Mouse (Mus musculus) embryonic facial prominence, embryonic 15.5 days (tissue): Measurements from ENCODE around the gene Map4k4. TPM values are rescaled to one million over a fixed set of nuclear protein-coding genes. Genes with fewer than 3 reads are reported as not detected.
A peak's percentile ranks its signal among the peaks of the same experiment; 100 is the strongest.

Source experiments
- ATAC-seq: fragments of 200-750 bp; cut with Nextera tagmentation; 2 replicates; pipeline ENCODE4 v1.8.0; 2017; ENCODE audit warnings: low read depth, moderate TSS enrichment; ENCODE audit not compliant: insufficient number of reproducible peaks, low FRiP score, low TSS enrichment
- H3K27ac ChIP-seq: fragments of 300-500 bp; sonication (generic); replicated peaks from 2 replicates; pipeline ENCODE4 v1.5.1; 2015; ENCODE audit warnings: mild to moderate bottlenecking, inconsistent platforms
- H3K27me3 ChIP-seq: fragments of 300-500 bp; sonication (generic); 2 replicates; pipeline ENCODE4 v1.6.1; 2015; ENCODE audit warnings: inconsistent platforms
- H3K36me3 ChIP-seq: fragments of 300-500 bp; sonication (generic); 2 replicates; pipeline ENCODE4 v1.6.1; 2015; ENCODE audit warnings: mild to moderate bottlenecking, inconsistent platforms
- H3K4me1 ChIP-seq: fragments of 300-500 bp; sonication (generic); 2 replicates; pipeline ENCODE4 v1.6.1; 2015; ENCODE audit warnings: inconsistent platforms
- H3K4me2 ChIP-seq: fragments of 300-500 bp; sonication (generic); replicated peaks from 2 replicates; pipeline ENCODE4 v1.6.1; 2015; ENCODE audit warnings: mild to moderate bottlenecking, inconsistent platforms
- H3K4me3 ChIP-seq: fragments of 300-500 bp; sonication (generic); replicated peaks from 2 replicates; pipeline ENCODE4 v1.5.1; 2015; ENCODE audit warnings: mild to moderate bottlenecking, inconsistent platforms
- H3K9ac ChIP-seq: fragments of 300-500 bp; sonication (generic); 2 replicates; pipeline ENCODE4 v1.6.1; 2015; ENCODE audit warnings: inconsistent platforms
- H3K9me3 ChIP-seq: fragments of 300-500 bp; sonication (generic); replicated peaks from 2 replicates; pipeline ENCODE4 v1.6.1; 2016; ENCODE audit warnings: inconsistent platforms
- WGBS: fragments of 180-500 bp; shearing (Covaris S2); methylation state at CpG from one replicate; pipeline ENCODE4 v1.1.7; 2015; 5-methylcytosine and 5-hydroxymethylcytosine counted together
- polyA plus RNA-seq: library from polyadenylated mRNA; unstranded; fragments of >200 nt; fragmentation: Nextera tagmentation; extraction: Ambion mirVana; gene quantifications from 2 replicates; pipeline ENCODE4 v1.2.1, GENCODE M21; 2015

Gene Map4k4
- polyA plus RNA-seq, 1 experiment from 2014 or later: 34.4 TPM

DNA sequence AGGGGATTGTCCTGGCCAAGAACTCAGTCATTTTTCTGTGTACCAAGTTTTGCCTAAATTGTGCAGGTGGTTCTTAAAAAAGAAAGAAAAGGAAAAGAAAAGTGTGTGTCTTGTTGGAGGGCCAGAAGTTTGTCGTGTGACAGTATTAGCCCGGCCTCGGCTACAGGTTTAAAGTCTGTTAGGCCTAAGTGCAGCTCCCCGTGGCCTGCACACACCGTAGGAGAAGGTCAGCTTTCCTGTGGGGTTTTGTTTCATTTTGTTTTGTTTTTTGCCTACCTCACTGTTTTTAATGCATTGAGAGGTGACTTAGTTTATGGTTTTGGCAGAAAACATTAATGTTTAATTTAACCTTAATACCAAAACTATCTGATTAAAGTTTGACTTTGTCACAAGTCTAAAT, 124.7 kb downstream of the Map4k4 start:
- WGBS: 81% methylated on average over 5 of the region's 5 CpGs
- ATAC-seq: no peak
- Histone ChIP-seq H3K4me1 (no peaks in the 10 kb centered on the region), H3K27me3 (no peaks in the 10 kb centered on the region), H3K27ac (no peak overlapping the region), H3K4me2 (no peak overlapping the region), H3K4me3 (no peak overlapping the region), H3K36me3 (peaks cover 62% of the 10 kb centered on the region), H3K9ac (no peak overlapping the region), H3K9me3 (no peaks in the 10 kb centered on the region)

DNA sequence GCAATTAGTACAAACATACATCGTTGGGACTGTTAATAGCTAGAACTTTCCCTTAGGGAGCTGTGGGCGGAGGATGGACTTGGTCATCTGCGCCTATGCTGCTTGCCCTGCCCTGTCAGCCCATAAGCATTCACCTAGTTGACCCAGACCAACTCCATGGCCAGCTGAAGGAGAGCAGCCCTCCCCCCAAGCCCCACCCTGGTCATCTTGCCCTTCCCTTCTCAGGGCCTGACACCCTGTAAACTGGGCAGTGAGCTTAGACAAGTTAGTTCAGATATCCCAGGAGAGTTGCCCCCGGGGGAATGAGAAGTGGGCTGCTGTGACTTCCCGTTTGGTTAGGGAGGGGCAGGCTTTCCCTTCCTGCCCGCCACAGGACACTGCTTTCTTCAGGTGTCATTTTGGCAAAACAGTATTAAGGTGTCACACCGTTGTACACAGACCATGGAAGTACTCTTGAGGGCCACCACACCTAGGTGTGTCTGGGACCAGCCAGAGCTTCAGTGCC, 126.5 kb downstream of the Map4k4 start:
- no peaks in the 10 kb centered on the region for H3K4me1 ChIP-seq
- no peaks in the 10 kb centered on the region for H3K27me3 ChIP-seq
- whole genome bisulfite sequencing: 72% methylated on average over 7 of the region's 7 CpGs
- no peak for ATAC-seq
- peak overlapping the region; percentile 11; the same call in 1 of the 2 replicates for H3K27ac ChIP-seq
- no peak overlapping the region for H3K4me3 ChIP-seq
- no peak overlapping the region for H3K4me2 ChIP-seq
- peaks cover 52% of the 10 kb centered on the region for H3K36me3 ChIP-seq
- no peaks in the 10 kb centered on the region for H3K9me3 ChIP-seq
- no peak overlapping the region for H3K9ac ChIP-seq

DNA sequence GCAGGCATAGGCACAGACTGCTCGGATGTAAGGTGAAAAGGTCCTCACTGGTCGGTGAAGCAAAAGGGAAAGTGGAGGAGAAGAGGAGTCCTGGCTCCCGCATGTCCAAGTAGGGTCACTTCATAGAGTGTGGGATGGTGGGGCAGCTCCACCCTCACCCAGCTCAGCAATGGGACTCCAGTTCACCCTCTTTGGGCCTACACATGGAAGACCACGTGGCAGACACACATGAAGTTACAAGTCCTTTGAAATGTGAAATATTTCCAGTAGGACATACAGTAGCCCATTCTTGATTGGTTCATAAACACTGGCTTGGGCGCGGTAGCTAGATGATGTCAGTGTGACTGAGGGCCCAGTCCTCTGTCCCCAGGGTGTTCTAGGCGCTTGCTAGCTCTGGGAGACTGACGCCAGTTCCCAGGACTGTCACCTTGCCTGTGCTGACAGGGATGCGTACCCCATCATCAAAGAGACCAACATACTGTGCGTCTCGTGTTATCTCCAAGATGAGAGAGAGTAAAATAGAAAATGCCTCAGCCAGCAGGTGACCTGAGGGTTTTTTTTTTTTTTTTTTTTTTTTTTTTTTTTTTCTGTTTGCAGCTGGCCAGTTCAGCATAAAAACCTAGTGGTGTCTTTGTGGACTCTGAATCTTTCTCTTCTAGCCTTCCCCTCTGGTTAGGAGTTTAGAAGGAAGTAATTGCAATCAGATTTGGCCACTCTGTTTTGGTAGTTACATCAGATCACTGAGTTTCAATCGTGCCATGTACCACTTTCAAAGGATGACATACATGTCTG, 127.7 kb downstream of the Map4k4 start:
- Histone ChIP-seq H3K4me1 (no peaks in the 10 kb centered on the region), H3K36me3 (peaks cover 40% of the 10 kb centered on the region), H3K9me3 (no peaks in the 10 kb centered on the region), H3K9ac (no peak overlapping the region), H3K4me2 (no peak overlapping the region), H3K27me3 (no peaks in the 10 kb centered on the region), H3K4me3 (no peak overlapping the region), H3K27ac (no peak overlapping the region)
- WGBS: 83% methylated on average over 12 of the region's 12 CpGs
- ATAC-seq: no peak

DNA sequence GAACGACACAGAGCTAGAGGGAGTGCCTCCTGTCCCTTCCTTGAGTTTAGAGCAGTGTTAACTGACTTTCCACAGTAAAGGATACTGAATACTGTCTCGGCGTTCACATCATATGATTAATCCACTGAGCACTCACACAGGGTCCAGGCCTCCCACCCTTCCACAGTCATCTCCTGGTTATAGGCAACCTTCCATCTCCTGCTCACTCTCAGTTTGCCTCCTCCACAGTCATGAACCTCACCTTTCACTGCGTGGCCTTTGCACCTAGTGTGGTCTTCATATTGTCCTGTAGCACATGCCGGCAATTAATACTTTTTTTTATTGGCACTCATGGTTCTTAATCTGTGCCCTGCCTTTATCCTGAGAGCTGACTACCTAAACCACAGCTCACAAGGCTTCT, 128.9 kb downstream of the Map4k4 start:
- H3K4me1 ChIP-seq: 0 out of 2 replicates have a peak, but pooled peaks cover 4% of the 10 kb centered on the region
- no peaks in the 10 kb centered on the region for H3K9me3 ChIP-seq
- H3K27me3 ChIP-seq: no peaks in the 10 kb centered on the region
- WGBS: 84% methylated on average over 5 of the region's 5 CpGs
- ATAC-seq: no peak
- no peak overlapping the region for H3K4me2 ChIP-seq
- H3K9ac ChIP-seq: no peak overlapping the region
- H3K36me3 ChIP-seq: peaks cover 28% of the 10 kb centered on the region
- H3K27ac ChIP-seq: no peak overlapping the region
- no peak overlapping the region for H3K4me3 ChIP-seq

DNA sequence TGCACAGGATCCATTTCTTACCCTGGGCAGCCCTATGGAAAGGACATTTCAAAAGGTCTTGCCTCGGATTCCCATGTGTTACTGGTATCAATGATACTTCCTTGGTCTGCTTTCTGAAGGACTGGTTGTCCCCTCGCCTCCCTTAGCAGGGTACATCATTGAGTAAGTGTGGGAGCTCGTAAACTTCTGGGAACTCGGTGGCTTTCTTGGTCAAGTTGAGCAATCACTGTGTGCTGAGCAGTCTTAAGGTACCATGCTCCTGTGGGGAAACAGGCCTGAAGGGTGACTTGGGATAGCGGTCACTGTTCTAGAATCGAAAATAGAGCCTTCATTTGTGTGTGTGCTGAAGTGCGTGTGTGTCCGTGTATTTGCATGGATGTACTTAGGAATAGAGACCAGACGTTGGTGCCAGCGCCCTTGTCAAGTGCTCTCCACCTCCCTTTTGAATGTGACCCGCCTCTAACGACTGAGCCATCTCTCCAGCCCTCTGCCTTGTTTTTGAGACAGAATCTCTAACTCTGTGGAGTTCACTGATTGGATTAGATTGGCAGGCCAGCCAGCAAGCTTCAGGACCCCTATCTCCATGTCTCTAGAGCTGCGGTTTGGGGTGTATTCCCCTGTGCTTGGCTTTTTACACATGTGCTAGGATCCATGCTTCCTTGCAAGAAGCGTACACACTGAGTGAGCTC, 129.7 kb downstream of the Map4k4 start:
- Histone ChIP-seq H3K9ac (no peak overlapping the region), H3K27me3 (no peaks in the 10 kb centered on the region)
- ATAC-seq: no peak

DNA sequence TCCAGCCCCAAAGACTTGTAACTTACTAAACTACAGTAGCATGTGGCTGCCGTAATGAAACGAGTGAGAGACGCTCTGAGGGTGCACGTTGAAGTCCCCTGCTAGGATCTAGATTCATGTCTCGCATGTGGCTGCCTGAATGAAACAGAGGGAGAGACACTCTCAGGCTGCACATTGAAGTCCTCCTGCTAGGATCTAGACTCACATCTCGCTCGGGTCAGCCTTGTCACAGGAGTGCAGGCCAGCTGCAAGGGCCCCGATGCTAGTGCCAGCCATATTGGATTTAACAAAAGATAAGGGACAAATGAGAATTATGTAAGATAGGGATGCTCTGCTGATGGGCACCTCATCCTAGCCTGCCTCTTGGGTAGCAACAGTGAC, 130.3 kb downstream of the Map4k4 start:
- ATAC-seq: no peak
- WGBS: 90% methylated on average over 8 of the region's 8 CpGs

More for the DNA sequence above, 129.7 kb downstream of the Map4k4 start:
- peaks cover 20% of the 10 kb centered on the region for H3K36me3 ChIP-seq
- no peaks in the 10 kb centered on the region for H3K9me3 ChIP-seq
- H3K27ac ChIP-seq: no peak overlapping the region
- 87% methylated on average over 14 of the region's 14 CpGs for WGBS
- H3K4me1 ChIP-seq: 0 out of 2 replicates have a peak, but pooled peaks cover 4% of the 10 kb centered on the region
- no peak overlapping the region for H3K4me2 ChIP-seq
- H3K4me3 ChIP-seq: no peak overlapping the region

DNA sequence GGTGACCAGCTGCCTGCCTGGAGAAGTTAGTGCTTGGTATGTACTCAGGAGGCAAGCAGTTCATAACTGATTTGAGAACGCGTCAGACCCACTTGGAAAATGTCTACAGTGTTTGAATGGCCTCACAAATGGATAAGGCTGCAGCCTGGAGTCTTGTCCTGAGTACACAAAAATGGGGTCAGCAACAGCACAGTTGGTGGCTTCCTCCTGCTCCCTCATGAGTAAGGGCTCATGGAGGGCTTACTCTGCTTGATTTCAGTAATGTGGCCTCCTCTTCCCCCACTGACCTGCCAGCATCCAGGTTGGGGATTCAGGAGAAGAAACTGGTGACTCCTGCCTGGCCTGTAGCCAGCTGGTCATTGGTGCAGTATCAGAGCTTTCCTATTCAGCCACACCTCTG, 130.9 kb downstream of the Map4k4 start:
- H3K36me3 ChIP-seq: peaks cover 12% of the 10 kb centered on the region
- no peak overlapping the region for H3K4me2 ChIP-seq
- no peak overlapping the region for H3K4me3 ChIP-seq
- WGBS: 86% methylated on average over 2 of the region's 2 CpGs
- H3K9ac ChIP-seq: no peak overlapping the region
- no peak for ATAC-seq
- no peaks in the 10 kb centered on the region for H3K27me3 ChIP-seq
- no peak overlapping the region for H3K27ac ChIP-seq
- H3K4me1 ChIP-seq: 0 out of 2 replicates have a peak, but pooled peaks cover 4% of the 10 kb centered on the region
- no peaks in the 10 kb centered on the region for H3K9me3 ChIP-seq

More for the DNA sequence above, 130.3 kb downstream of the Map4k4 start:
- Histone ChIP-seq H3K4me1 (0 out of 2 replicates have a peak, but pooled peaks cover 4% of the 10 kb centered on the region), H3K9ac (no peak overlapping the region), H3K36me3 (peaks cover 19% of the 10 kb centered on the region), H3K4me2 (no peak overlapping the region), H3K27me3 (no peaks in the 10 kb centered on the region), H3K4me3 (no peak overlapping the region), H3K9me3 (no peaks in the 10 kb centered on the region), H3K27ac (no peak overlapping the region)

DNA sequence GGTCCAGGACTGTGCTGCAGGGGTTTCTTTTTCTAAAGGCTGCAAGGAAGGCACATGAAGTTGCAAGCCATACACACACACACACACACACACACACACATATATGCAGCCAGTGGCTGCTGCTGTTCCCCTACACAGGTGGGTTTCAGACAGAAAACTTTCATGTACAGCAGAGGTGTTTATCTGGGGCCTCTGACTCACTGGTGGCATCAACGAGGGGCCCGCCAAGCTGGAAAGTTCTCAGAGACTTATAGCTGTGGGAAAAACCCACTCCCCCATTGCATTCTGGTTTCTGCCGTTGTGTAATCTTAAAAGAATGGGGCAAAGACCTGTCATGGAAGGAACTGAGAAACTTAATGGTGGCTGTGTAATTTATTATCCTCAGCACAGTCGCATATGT, 132.6 kb downstream of the Map4k4 start:
- WGBS: 82% methylated on average over 4 of the region's 4 CpGs
- ATAC-seq: no peak
- Histone ChIP-seq H3K4me3 (no peak overlapping the region), H3K27me3 (no peaks in the 10 kb centered on the region), H3K27ac (no peak overlapping the region), H3K4me1 (0 out of 2 replicates have a peak, but pooled peaks cover 4% of the 10 kb centered on the region), H3K9ac (no peak overlapping the region), H3K9me3 (no peaks in the 10 kb centered on the region), H3K36me3 (peaks cover 3% of the 10 kb centered on the region; the same call in 1 of the 2 replicates), H3K4me2 (no peak overlapping the region)

DNA sequence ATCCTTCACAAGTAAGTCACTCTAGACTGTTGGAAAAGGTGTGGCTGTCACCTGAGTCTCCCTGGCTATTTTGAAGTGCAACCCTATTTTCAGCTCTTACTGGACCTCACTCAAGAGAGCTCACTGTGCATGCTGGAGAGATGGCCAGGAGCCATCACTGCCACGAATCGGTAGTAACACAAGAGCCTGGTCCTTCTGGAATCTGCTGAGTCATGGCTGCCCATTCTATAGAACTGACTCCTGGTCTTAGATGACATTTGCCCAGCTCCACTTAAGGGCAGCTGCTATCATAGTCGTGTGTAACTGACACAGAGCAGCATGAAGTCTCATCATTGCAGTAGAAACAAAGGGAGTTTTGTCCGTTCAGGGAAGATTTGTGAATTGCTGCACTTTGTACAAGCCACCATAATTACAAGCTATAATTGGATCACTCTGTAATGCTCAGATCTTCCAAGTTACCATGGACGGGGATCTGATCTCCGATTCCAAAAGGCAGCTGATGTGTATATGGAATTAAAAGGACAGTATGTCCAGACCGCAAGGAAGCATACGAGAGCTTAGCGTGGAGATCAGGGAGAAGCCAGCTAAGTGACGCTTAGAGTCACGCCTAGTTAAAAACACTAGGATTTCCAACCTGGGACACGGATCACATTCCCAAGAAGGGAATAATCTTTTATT, 133.2 kb downstream of the Map4k4 start:
- H3K4me1 ChIP-seq: 0 out of 2 replicates have a peak, but pooled peaks cover 4% of the 10 kb centered on the region
- peaks cover 3% of the 10 kb centered on the region; the same call in 1 of the 2 replicates for H3K36me3 ChIP-seq
- no peak overlapping the region for H3K9ac ChIP-seq
- no peaks in the 10 kb centered on the region for H3K9me3 ChIP-seq
- H3K4me2 ChIP-seq: no peak overlapping the region
- H3K27me3 ChIP-seq: no peaks in the 10 kb centered on the region
- H3K4me3 ChIP-seq: no peak overlapping the region
- ATAC-seq: no peak
- no peak overlapping the region for H3K27ac ChIP-seq
- 48% methylated on average over 12 of the region's 12 CpGs for WGBS

DNA sequence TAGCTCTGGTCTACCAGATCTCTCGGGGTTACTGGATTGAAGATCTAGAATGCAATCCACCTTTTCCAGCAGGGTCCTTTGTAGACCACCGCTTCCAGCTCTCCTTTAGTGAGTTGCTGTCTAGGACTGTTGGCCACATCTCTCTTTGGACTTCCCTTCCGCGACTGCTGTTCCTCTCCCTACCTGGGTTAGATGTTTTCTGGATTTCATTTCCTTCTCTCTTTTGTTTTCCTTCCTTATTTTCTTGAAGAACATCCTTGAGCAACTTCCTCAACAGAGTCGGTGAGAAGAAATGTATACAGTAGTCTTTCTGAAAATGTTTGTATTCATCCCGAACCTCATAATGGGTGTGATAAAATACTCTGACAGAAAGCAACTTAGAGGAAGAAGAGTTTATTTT, 137.1 kb downstream of the Map4k4 start:
- 92% methylated on average over 6 of the region's 6 CpGs for WGBS
- 0 out of 2 replicates have a peak, but pooled peaks cover 4% of the 10 kb centered on the region for H3K4me1 ChIP-seq
- H3K27ac ChIP-seq: no peak overlapping the region
- ATAC-seq: no peak
- H3K9ac ChIP-seq: no peak overlapping the region
- H3K4me3 ChIP-seq: no peak overlapping the region
- no peaks in the 10 kb centered on the region for H3K9me3 ChIP-seq
- no peak overlapping the region for H3K4me2 ChIP-seq
- H3K36me3 ChIP-seq: no peaks in the 10 kb centered on the region
- H3K27me3 ChIP-seq: no peaks in the 10 kb centered on the region

DNA sequence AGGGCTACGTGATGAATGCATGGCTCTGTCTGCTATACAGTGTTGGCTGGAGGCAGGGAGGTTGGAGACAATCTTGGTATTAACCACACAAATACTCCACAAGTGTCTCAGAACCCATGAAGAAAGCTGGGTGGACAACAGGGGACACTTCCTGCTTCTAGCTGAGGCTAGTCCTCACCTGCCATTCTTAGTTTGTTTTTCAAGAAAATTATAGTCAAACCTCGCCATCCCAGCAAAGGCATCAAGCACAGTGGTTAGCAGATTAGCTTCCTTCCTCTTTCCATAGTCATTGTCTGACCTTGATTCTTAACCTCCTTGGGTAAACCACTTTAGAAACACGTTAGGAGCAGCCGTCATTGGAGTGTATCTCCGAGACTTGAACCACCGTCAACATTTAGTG, 145.0 kb downstream of the Map4k4 start:
- Histone ChIP-seq H3K4me1 (no peaks in the 10 kb centered on the region), H3K27me3 (no peaks in the 10 kb centered on the region), H3K4me3 (no peak overlapping the region), H3K9me3 (no peaks in the 10 kb centered on the region), H3K36me3 (no peaks in the 10 kb centered on the region), H3K9ac (no peak overlapping the region), H3K27ac (no peak overlapping the region), H3K4me2 (no peak overlapping the region)
- ATAC-seq: no peak
- WGBS: 81% methylated on average over 6 of the region's 6 CpGs
